Mouse (Mus musculus): ENCODE data around the gene Pik3ca.
A peak's percentile ranks its signal among the peaks of the same experiment; 100 is the strongest.

Pik3ca gene

GRCm38 (mm10) chr3:32506366-32507225 is 109.1 kb downstream of the Pik3ca start:
- DNase-seq = no peak

- peak; percentile 62 for DNase-seq
Observed at GRCm38 (mm10) chr3:32508666-32509324, 111.3 kb downstream of the Pik3ca start.

GRCm38 (mm10) chr3:32509496-32510374 is 112.3 kb downstream of the Pik3ca start, which contains the start of gene Zfp639:
TSS of gene Zfp639 (plus strand) at chr3:32510259.
- no peak for DNase-seq

GRCm38 (mm10) chr3:32510375-32511190 is 113.1 kb downstream of the Pik3ca start:
- peak; percentile 93 for DNase-seq

- DNase-seq = no peak
Observed at GRCm38 (mm10) chr3:32511191-32511550, 113.7 kb downstream of the Pik3ca start.

DNA sequence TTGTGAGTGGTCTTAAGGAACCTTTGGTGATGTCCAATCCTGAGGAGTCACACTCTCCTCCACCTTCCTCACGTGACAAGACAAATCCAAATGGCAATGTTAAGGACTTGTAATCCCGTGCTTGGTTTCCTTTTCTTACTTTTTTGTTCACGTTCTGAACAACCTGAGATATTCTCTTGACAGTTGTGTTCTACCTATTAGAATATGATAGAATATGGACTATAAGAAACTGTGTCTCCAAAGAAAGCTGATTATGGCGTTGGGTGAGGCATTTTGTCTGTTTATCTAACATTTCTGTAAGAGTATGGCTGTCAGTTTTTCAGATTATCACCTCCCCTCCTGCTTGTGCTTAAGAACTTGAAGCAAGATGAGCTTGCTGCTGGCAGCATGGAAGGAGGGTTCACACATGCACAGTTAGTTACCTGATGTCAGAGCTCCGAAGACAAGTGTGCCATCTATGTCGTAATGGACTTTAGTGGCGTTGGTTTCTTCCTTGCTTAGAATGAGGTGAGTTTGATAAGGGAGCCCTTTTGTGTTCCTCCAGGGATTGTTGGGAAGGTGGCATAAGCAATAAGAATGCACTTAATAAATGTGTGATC is 115.3 kb downstream of the Pik3ca start:
- no peak for DNase-seq

- no peak for DNase-seq
Observed at GRCm38 (mm10) chr3:32513528-32513927, 116.1 kb downstream of the Pik3ca start.

All from right cerebral cortex, postnatal 14 days (tissue).